Mouse (Mus musculus): ENCODE results near the gene Terb2. TPM values are rescaled to one million over a fixed set of nuclear protein-coding genes. Genes with fewer than 3 reads are reported as not detected.

The Terb2 gene
- polyA plus RNA-seq, 2 experiments, result not detected

- Histone ChIP-seq H3K4me2 (replicated peaks; ENCODE audit: low read depth, low read length, severe bottlenecking) (no peak overlapping the region), H3K9me3 (ENCODE audit: control insufficient read depth, low read length) (no peaks in the 10 kb centered on the region), H3K9ac (ENCODE audit: low read depth, low read length, severe bottlenecking) (no peak overlapping the region), H3K4me3 (replicated peaks; ENCODE audit: low read length) (no peak overlapping the region), H3K4me1 (ENCODE audit: control insufficient read depth, insufficient read depth, low read length) (no peaks in the 10 kb centered on the region), H3K27me3 (ENCODE audit: control insufficient read depth, insufficient read depth, low read length) (no peaks in the 10 kb centered on the region), H3K36me3 (ENCODE audit: control insufficient read depth, insufficient read depth, low read length) (peaks cover 24% of the 10 kb centered on the region), H3K27ac (replicated peaks; ENCODE audit: low read depth, low read length) (no peak overlapping the region)
- no peak for TF ChIP-seq POLR2A (IDR thresholded peaks at IDR 0.05; ENCODE audit: borderline replicate concordance, extremely low read depth, insufficient read depth, insufficient read length)
- ATAC-seq (ENCODE audit: low FRiP score, low read depth) (no peak), DNase-seq (ENCODE audit: low spot score) (no peak)
- WGBS, result 82% methylated on average over 2 of the region's 2 CpGs
These were observed 30.8 kb upstream of the Terb2 start for GRCm38 (mm10) chr2:122155292-122155691.

- no peak overlapping the region for H3K9ac ChIP-seq (ENCODE audit: low read depth, low read length, severe bottlenecking)
- WGBS, result 87% methylated on average over 4 of the region's 4 CpGs
- no peak for TF ChIP-seq POLR2A (IDR thresholded peaks at IDR 0.05; ENCODE audit: borderline replicate concordance, extremely low read depth, insufficient read depth, insufficient read length)
These were observed 29.9 kb upstream of the Terb2 start for GRCm38 (mm10) chr2:122156051-122156700.

GRCm38 (mm10) chr2:122157561-122157960 is 28.5 kb upstream of the Terb2 start:
- ATAC-seq (ENCODE audit: low FRiP score, low read depth), result no peak
- Histone ChIP-seq H3K9me3 (ENCODE audit: control insufficient read depth, low read length) (no peaks in the 10 kb centered on the region), H3K4me2 (replicated peaks; ENCODE audit: low read depth, low read length, severe bottlenecking) (no peak overlapping the region), H3K4me3 (replicated peaks; ENCODE audit: low read length) (no peak overlapping the region), H3K27ac (replicated peaks; ENCODE audit: low read depth, low read length) (no peak overlapping the region), H3K9ac (ENCODE audit: low read depth, low read length, severe bottlenecking) (no peak overlapping the region), H3K4me1 (ENCODE audit: control insufficient read depth, insufficient read depth, low read length) (no peaks in the 10 kb centered on the region), H3K36me3 (ENCODE audit: control insufficient read depth, insufficient read depth, low read length) (peaks cover 15% of the 10 kb centered on the region; the same call in 1 of the 2 replicates), H3K27me3 (ENCODE audit: control insufficient read depth, insufficient read depth, low read length) (no peaks in the 10 kb centered on the region)
- TF ChIP-seq POLR2A (IDR thresholded peaks at IDR 0.05; ENCODE audit: borderline replicate concordance, extremely low read depth, insufficient read depth, insufficient read length), result no peak
- DNase-seq (ENCODE audit: low spot score), result no peak

More at GRCm38 (mm10) chr2:122156051-122156700, 29.9 kb upstream of the Terb2 start:
- ATAC-seq (ENCODE audit: low FRiP score, low read depth) (no peak), DNase-seq (ENCODE audit: low spot score) (no peak)
- H3K4me3 ChIP-seq (replicated peaks; ENCODE audit: low read length), result no peak overlapping the region
- H3K36me3 ChIP-seq (ENCODE audit: control insufficient read depth, insufficient read depth, low read length), result peaks cover 24% of the 10 kb centered on the region
- no peak overlapping the region for H3K27ac ChIP-seq (replicated peaks; ENCODE audit: low read depth, low read length)
- no peaks in the 10 kb centered on the region for H3K27me3 ChIP-seq (ENCODE audit: control insufficient read depth, insufficient read depth, low read length)
- H3K9me3 ChIP-seq (ENCODE audit: control insufficient read depth, low read length), result no peaks in the 10 kb centered on the region
- no peaks in the 10 kb centered on the region for H3K4me1 ChIP-seq (ENCODE audit: control insufficient read depth, insufficient read depth, low read length)
- H3K4me2 ChIP-seq (replicated peaks; ENCODE audit: low read depth, low read length, severe bottlenecking), result no peak overlapping the region

- DNase-seq (ENCODE audit: low spot score) (peak; percentile 53), ATAC-seq (ENCODE audit: low FRiP score, low read depth) (peak; percentile 24)
- no peak overlapping the region for H3K4me3 ChIP-seq (replicated peaks; ENCODE audit: low read length)
- no peak for TF ChIP-seq POLR2A (IDR thresholded peaks at IDR 0.05; ENCODE audit: borderline replicate concordance, extremely low read depth, insufficient read depth, insufficient read length)
- H3K4me2 ChIP-seq (replicated peaks; ENCODE audit: low read depth, low read length, severe bottlenecking), result no peak overlapping the region
- H3K36me3 ChIP-seq (ENCODE audit: control insufficient read depth, insufficient read depth, low read length), result peaks cover 9% of the 10 kb centered on the region; the same call in 1 of the 2 replicates
- WGBS, result 44% methylated on average over 6 of the region's 6 CpGs
- no peaks in the 10 kb centered on the region for H3K27me3 ChIP-seq (ENCODE audit: control insufficient read depth, insufficient read depth, low read length)
- no peaks in the 10 kb centered on the region for H3K4me1 ChIP-seq (ENCODE audit: control insufficient read depth, insufficient read depth, low read length)
- no peak overlapping the region for H3K27ac ChIP-seq (replicated peaks; ENCODE audit: low read depth, low read length)
- no peaks in the 10 kb centered on the region for H3K9me3 ChIP-seq (ENCODE audit: control insufficient read depth, low read length)
- H3K9ac ChIP-seq (ENCODE audit: low read depth, low read length, severe bottlenecking), result no peak overlapping the region
These were observed 27.7 kb upstream of the Terb2 start for GRCm38 (mm10) chr2:122158362-122158802.

- Histone ChIP-seq H3K9ac (ENCODE audit: low read depth, low read length, severe bottlenecking) (no peak overlapping the region; the same call in 1 of the 2 replicates), H3K9me3 (ENCODE audit: control insufficient read depth, low read length) (no peaks in the 10 kb centered on the region), H3K4me1 (ENCODE audit: control insufficient read depth, insufficient read depth, low read length) (0 out of 2 replicates have a peak, but pooled peaks cover 4% of the 10 kb centered on the region), H3K27me3 (ENCODE audit: control insufficient read depth, insufficient read depth, low read length) (no peaks in the 10 kb centered on the region), H3K4me3 (replicated peaks; ENCODE audit: low read length) (no peak overlapping the region), H3K27ac (replicated peaks; ENCODE audit: low read depth, low read length) (no peak overlapping the region), H3K36me3 (ENCODE audit: control insufficient read depth, insufficient read depth, low read length) (peaks cover 6% of the 10 kb centered on the region; the same call in 1 of the 2 replicates), H3K4me2 (replicated peaks; ENCODE audit: low read depth, low read length, severe bottlenecking) (no peak overlapping the region)
- WGBS, result 88% methylated on average over 6 of the region's 6 CpGs
- DNase-seq (ENCODE audit: low spot score), result no peak
- no peak for TF ChIP-seq POLR2A (IDR thresholded peaks at IDR 0.05; ENCODE audit: borderline replicate concordance, extremely low read depth, insufficient read depth, insufficient read length)
- no peak for ATAC-seq (ENCODE audit: low FRiP score, low read depth)
These were observed 26.4 kb upstream of the Terb2 start for GRCm38 (mm10) chr2:122159667-122160066.

Measured in limb, embryonic 14.5 days (tissue).